Mouse (Mus musculus) embryonic fibroblast, embryonic 13.5 days (primary cell): ENCODE results near the gene Cwh43.

Experiments
- CTCF ChIP-seq: IDR thresholded peaks from 2 replicates; pipeline ENCODE4 v1.5.1; 2011; ENCODE audit warnings: mild to moderate bottlenecking, control low read depth, low read length, moderate library complexity, borderline replicate concordance; ENCODE audit not compliant: insufficient read depth
- POLR2A ChIP-seq: IDR thresholded peaks from 2 replicates; pipeline ENCODE4 v1.6.1; 2011; ENCODE audit warnings: low read depth, mild to moderate bottlenecking, control low read depth, low read length, moderate library complexity

- TF ChIP-seq POLR2A: no peak
- no peak for TF ChIP-seq CTCF
Measured at GRCm38 (mm10) chr5:73480700-73481099, 74.8 kb downstream of the Cwh43 start, which contains the start of gene Dcun1d4.
